Mouse (Mus musculus): ENCODE measurements around the gene Ppp1r13l. TPM values are rescaled to one million over a fixed set of nuclear protein-coding genes. Genes with fewer than 3 reads are reported as not detected.

Ppp1r13l gene
- polyA plus RNA-seq, 1 experiment: 13.6 TPM

- Histone ChIP-seq H3K27me3 (ENCODE audit: control insufficient read depth, insufficient read depth, low read length) (no peaks in the 10 kb centered on the region; the same call in 1 of the 2 replicates), H3K4me1 (replicated peaks; ENCODE audit: control insufficient read depth, insufficient read depth, low read length) (peaks cover 9% of the 10 kb centered on the region), H3K27ac (ENCODE audit: control insufficient read depth, insufficient read depth, low read length) (no peak overlapping the region), H3K36me3 (ENCODE audit: control insufficient read depth, insufficient read depth, low read length) (no peaks in the 10 kb centered on the region), H3K4me3 (ENCODE audit: control insufficient read depth, insufficient read depth, low read length) (peak overlapping the region; percentile 51)
- TF ChIP-seq POLR2A (IDR thresholded peaks at IDR 0.05; ENCODE audit: control insufficient read depth, extremely low read depth, insufficient read depth, low read length, poor library complexity) (no peak), CTCF (IDR thresholded peaks at IDR 0.05; ENCODE audit: borderline replicate concordance, control insufficient read depth, extremely low read depth, insufficient read depth, low read length, poor library complexity) (no peak; the same call in 1 of the 2 replicates)
- peak; percentile 53 for DNase-seq
- 1% methylated on average over 52 of the region's 52 CpGs for WGBS
These were observed 26.7 kb upstream of the Ppp1r13l start for GRCm38 (mm10) chr7:19332709-19333352.

DNA sequence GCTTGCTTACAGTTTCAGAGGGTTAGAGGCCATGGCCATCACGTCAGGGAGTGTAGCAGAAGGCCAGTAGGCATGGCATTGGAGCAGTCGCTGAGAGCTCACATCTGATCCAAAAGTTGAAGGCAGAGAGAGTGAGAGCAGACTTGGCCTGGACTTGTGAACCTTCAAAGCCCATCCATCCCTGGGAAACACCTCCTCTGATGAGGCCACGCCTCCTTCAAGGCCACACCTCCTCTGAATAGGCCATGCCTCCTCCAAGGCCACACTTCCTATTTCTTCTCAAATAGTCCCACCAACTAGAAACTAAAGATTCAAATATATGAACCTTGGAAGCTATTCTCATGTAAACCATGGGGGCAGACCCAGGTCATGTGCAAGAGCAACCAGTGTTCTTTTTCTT is 24.0 kb upstream of the Ppp1r13l start:
- DNase-seq: no peak
- H3K27me3 ChIP-seq (ENCODE audit: control insufficient read depth, insufficient read depth, low read length): no peaks in the 10 kb centered on the region
- 64% methylated on average over 3 of the region's 3 CpGs for WGBS
- no peak overlapping the region for H3K27ac ChIP-seq (ENCODE audit: control insufficient read depth, insufficient read depth, low read length)
- no peak overlapping the region for H3K4me3 ChIP-seq (ENCODE audit: control insufficient read depth, insufficient read depth, low read length)
- H3K4me1 ChIP-seq (replicated peaks; ENCODE audit: control insufficient read depth, insufficient read depth, low read length): peaks cover 9% of the 10 kb centered on the region
- H3K36me3 ChIP-seq (ENCODE audit: control insufficient read depth, insufficient read depth, low read length): no peaks in the 10 kb centered on the region
- TF ChIP-seq CTCF (IDR thresholded peaks at IDR 0.05; ENCODE audit: borderline replicate concordance, control insufficient read depth, extremely low read depth, insufficient read depth, low read length, poor library complexity) (no peak), POLR2A (IDR thresholded peaks at IDR 0.05; ENCODE audit: control insufficient read depth, extremely low read depth, insufficient read depth, low read length, poor library complexity) (no peak)

DNA sequence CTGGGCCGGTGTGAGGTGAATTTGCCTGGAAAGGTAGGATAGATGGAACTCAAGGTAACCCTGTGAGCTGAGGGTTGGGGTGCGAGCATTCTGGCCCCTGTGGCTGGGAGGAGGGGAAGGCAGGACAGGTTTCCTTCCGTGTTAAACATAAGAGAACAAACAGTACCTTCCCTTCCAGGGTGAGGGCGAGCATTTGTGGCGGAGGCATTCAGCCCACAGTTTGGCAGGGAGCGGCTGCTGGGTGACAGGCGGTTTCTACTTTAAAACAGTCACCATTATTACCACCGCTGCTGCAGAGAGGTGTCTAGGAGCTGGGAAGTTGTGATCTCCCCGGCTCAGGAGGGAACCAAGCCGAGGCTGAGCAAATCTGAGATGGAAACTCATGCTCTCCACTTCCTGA is 22.4 kb upstream of the Ppp1r13l start:
- Histone ChIP-seq H3K4me1 (replicated peaks; ENCODE audit: control insufficient read depth, insufficient read depth, low read length) (peaks cover 11% of the 10 kb centered on the region), H3K4me3 (ENCODE audit: control insufficient read depth, insufficient read depth, low read length) (no peak overlapping the region), H3K27ac (ENCODE audit: control insufficient read depth, insufficient read depth, low read length) (no peak overlapping the region), H3K36me3 (ENCODE audit: control insufficient read depth, insufficient read depth, low read length) (no peaks in the 10 kb centered on the region), H3K27me3 (ENCODE audit: control insufficient read depth, insufficient read depth, low read length) (peaks cover 3% of the 10 kb centered on the region; the same call in 1 of the 2 replicates)
- 29% methylated on average over 10 of the region's 10 CpGs for WGBS
- TF ChIP-seq POLR2A (IDR thresholded peaks at IDR 0.05; ENCODE audit: control insufficient read depth, extremely low read depth, insufficient read depth, low read length, poor library complexity): no peak
- no peak for TF ChIP-seq CTCF (IDR thresholded peaks at IDR 0.05; ENCODE audit: borderline replicate concordance, control insufficient read depth, extremely low read depth, insufficient read depth, low read length, poor library complexity)
- DNase-seq: no peak

DNA sequence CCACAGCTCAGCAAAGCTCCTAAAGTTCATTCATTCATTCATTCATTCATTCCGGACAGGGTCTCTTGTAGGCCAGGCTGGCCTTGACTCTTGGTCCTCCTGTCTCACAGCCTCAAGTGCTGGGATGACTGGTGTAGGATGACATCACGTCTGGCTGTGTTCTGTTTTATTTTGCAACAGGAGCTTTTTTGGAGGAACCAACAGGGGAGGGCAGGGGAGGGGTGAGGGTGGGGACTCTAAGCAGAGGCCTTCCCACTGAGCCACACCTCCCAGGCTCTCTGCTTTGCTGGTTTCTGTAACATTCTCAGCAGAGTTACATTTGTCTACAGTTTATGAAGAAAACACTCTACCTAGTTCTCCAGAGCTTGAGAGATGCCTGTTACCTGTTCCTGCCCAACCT is 21.5 kb upstream of the Ppp1r13l start:
- peaks cover 7% of the 10 kb centered on the region; the same call in 1 of the 2 replicates for H3K27me3 ChIP-seq (ENCODE audit: control insufficient read depth, insufficient read depth, low read length)
- H3K36me3 ChIP-seq (ENCODE audit: control insufficient read depth, insufficient read depth, low read length): no peaks in the 10 kb centered on the region
- TF ChIP-seq CTCF (IDR thresholded peaks at IDR 0.05; ENCODE audit: borderline replicate concordance, control insufficient read depth, extremely low read depth, insufficient read depth, low read length, poor library complexity): no peak
- no peak for TF ChIP-seq POLR2A (IDR thresholded peaks at IDR 0.05; ENCODE audit: control insufficient read depth, extremely low read depth, insufficient read depth, low read length, poor library complexity)
- 68% methylated on average over 2 of the region's 2 CpGs for WGBS
- DNase-seq: no peak
- H3K4me1 ChIP-seq (replicated peaks; ENCODE audit: control insufficient read depth, insufficient read depth, low read length): peaks cover 7% of the 10 kb centered on the region; the same call in 1 of the 2 replicates
- H3K4me3 ChIP-seq (ENCODE audit: control insufficient read depth, insufficient read depth, low read length): no peak overlapping the region
- no peak overlapping the region for H3K27ac ChIP-seq (ENCODE audit: control insufficient read depth, insufficient read depth, low read length)

GRCm38 (mm10) chr7:19338596-19338995 is 21.0 kb upstream of the Ppp1r13l start:
- Histone ChIP-seq H3K4me3 (ENCODE audit: control insufficient read depth, insufficient read depth, low read length) (no peak overlapping the region), H3K4me1 (replicated peaks; ENCODE audit: control insufficient read depth, insufficient read depth, low read length) (peaks cover 7% of the 10 kb centered on the region; the same call in 1 of the 2 replicates), H3K27ac (ENCODE audit: control insufficient read depth, insufficient read depth, low read length) (no peak overlapping the region), H3K27me3 (ENCODE audit: control insufficient read depth, insufficient read depth, low read length) (peaks cover 7% of the 10 kb centered on the region; the same call in 1 of the 2 replicates), H3K36me3 (ENCODE audit: control insufficient read depth, insufficient read depth, low read length) (no peaks in the 10 kb centered on the region)
- WGBS: 91% methylated on average over 7 of the region's 7 CpGs
- TF ChIP-seq POLR2A (IDR thresholded peaks at IDR 0.05; ENCODE audit: control insufficient read depth, extremely low read depth, insufficient read depth, low read length, poor library complexity) (no peak), CTCF (IDR thresholded peaks at IDR 0.05; ENCODE audit: borderline replicate concordance, control insufficient read depth, extremely low read depth, insufficient read depth, low read length, poor library complexity) (no peak)
- no peak for DNase-seq

- TF ChIP-seq POLR2A (IDR thresholded peaks at IDR 0.05; ENCODE audit: control insufficient read depth, extremely low read depth, insufficient read depth, low read length, poor library complexity) (no peak), CTCF (IDR thresholded peaks at IDR 0.05; ENCODE audit: borderline replicate concordance, control insufficient read depth, extremely low read depth, insufficient read depth, low read length, poor library complexity) (no peak)
- Histone ChIP-seq H3K4me3 (ENCODE audit: control insufficient read depth, insufficient read depth, low read length) (no peak overlapping the region), H3K36me3 (ENCODE audit: control insufficient read depth, insufficient read depth, low read length) (no peaks in the 10 kb centered on the region), H3K27me3 (ENCODE audit: control insufficient read depth, insufficient read depth, low read length) (peaks cover 7% of the 10 kb centered on the region; the same call in 1 of the 2 replicates), H3K4me1 (replicated peaks; ENCODE audit: control insufficient read depth, insufficient read depth, low read length) (peaks cover 18% of the 10 kb centered on the region), H3K27ac (ENCODE audit: control insufficient read depth, insufficient read depth, low read length) (no peak overlapping the region)
- WGBS: 47% methylated on average over 10 of the region's 10 CpGs
- DNase-seq: no peak
These were observed 18.3 kb upstream of the Ppp1r13l start for GRCm38 (mm10) chr7:19341250-19341649.
